Mouse (Mus musculus): ENCODE results near the gene Zmym3.
"Not testable (repeated sequence)": the region's sequence is repeated elsewhere in the genome, so short reads cannot be mapped to it uniquely, and the experiment has no call there.

The Zmym3 gene

DNA sequence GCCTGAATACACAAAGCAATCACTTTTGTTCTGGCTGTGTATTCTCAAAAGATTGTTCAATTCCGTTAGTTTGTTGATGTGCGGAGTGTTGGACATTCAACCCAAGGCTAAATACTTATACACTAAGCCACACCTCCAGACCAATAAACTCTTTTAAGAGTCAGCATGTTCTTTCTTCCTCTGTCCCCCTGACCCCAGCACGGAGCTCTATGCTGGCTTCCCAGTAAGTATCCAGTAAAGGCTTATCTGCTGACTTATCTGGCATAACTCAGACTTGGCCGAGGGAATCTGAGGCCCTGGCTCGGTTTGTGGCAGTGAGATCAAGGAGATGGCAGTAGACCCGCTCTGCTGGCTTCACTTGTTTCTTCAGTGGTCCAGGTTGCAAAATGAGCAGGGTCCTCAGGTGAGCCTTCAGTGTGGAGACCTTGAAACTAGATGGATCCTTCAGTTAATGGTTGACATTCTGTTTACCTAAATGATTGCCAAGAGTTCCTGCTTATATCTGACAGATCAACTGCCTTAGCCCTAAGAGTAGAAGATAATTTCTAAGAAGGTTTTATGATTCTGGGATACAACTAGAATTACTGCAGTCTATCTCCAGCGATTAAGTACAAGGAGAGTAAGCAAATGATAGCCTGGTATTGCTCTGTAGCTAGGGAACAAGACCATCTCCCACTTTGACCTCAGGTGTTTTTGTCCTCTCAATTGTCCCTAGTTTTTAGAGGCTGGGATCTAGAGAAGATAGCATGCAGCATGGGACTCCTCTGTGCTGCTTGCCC, 44.3 kb downstream of the Zmym3 start, which contains the start of gene Gjb1:
TSS of gene Gjb1 (plus strand) at position 189 of the 779 bp plus-strand sequence.
- DNase-seq (ENCODE audit: low read depth, low spot score): no peak

DNA sequence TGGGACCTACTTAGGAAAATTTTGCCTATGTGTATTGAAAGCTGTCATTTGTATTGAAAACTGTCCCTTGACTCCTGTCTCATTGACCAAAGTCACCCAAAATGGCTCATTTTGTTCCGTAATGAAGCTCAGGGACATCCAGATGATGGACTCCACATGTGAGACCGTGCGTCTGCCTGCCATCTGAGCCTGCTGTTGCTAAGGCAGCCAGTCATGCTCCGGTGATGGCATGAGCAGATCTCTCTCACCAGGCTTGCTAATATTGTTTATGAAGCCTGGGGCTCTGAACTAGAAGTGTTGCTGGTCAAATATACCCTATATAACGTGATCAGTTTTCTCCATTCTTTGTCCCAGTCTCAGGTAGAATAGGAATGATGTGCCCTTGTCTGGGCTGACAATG, 47.7 kb downstream of the Zmym3 start:
- DNase-seq (ENCODE audit: low read depth, low spot score): no peak

DNA sequence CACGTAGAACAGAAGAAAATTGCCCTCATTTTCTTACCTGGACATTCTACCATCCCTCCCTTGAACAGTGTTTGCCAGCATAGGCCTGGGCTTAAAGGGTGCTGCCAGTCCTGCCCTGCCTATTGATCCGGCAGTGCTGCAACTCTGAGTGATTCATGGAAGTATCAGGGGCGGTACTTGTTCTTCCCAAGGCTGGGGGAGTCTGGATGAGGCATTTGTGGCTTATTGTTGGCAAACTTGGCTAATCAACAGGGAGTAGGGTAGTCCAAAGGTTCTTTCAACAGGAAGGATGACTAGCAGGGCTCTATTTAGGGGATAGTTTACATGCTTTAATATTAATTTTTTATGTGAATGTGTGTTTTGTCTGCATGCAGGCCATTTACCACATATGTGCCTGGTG, 50.1 kb downstream of the Zmym3 start:
- no peak for DNase-seq (ENCODE audit: low read depth, low spot score)

DNA sequence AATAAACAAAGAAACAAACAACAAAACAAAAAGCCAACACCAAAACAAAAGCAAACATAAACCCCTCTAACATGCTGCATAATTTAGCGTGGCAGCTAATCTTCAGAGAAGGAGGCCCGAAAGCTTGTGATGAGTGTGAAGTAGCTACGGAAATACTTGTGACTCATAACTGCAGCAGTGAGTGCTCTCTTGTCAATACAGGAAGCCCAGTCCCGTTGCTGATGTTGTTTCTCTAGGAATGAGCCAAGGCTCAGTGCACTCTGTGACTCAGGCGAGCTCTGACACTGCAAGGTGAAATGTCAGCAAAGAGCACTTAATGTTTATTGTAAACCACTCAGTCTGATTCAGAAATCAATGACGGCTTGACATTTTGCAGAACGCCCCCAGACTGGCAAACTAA, 51.6 kb downstream of the Zmym3 start:
- no peak for DNase-seq (ENCODE audit: low read depth, low spot score)

DNA sequence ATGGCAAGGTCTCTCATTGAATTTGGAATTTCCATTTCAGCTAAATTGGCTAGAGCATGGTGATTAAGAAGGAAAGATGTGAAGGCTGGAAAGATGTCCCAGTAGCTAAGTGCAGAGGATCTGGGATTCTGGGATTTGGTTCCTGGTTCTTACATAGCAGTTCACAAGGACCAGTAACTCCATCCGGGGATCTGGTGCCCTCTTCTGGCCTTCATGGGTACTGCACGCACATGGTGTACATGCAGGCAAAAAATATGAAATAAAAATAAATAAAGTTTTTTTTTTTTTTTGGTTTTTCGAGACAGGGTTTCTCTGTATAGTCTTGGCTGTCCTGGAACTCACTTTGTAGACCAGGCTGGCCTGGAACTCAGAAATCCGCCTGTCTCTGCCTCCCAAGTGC, 61.7 kb downstream of the Zmym3 start:
- not testable (repeated sequence) for DNase-seq (ENCODE audit: low read depth, low spot score)

Data from WW6 (cell line).